Mouse (Mus musculus): ENCODE data around the gene Pkp3. TPM values are rescaled to one million over a fixed set of nuclear protein-coding genes. Genes with fewer than 3 reads are reported as not detected.
"Not testable (repeated sequence)": the region's sequence is repeated elsewhere in the genome, so short reads cannot be mapped to it uniquely, and the experiment has no call there.

Pkp3 gene
- polyA plus RNA-seq (2016; fragmentation: Nextera tagmentation; extraction: Ambion mirVana), result 3.1 and 4.5 TPM in 2 replicates

- WGBS, result 93% methylated on average over 15 of the region's 15 CpGs
- ATAC-seq (ENCODE audit: low FRiP score), result no peak
- no peaks in the 10 kb centered on the region for H3K36me3 ChIP-seq
- no peak within 1 kb of the TSS for H3K4me2 ChIP-seq (replicated peaks)
- H3K27me3 ChIP-seq, result peaks cover 18% of the 10 kb centered on the region
- H3K4me1 ChIP-seq, result no peaks in the 10 kb centered on the region
- no peaks in the 10 kb centered on the region for H3K9me3 ChIP-seq (replicated peaks)
- no peak within 1 kb of the TSS for H3K9ac ChIP-seq
- no peak within 1 kb of the TSS for H3K27ac ChIP-seq
- no peak within 1 kb of the TSS for H3K4me3 ChIP-seq
Observed at GRCm38 (mm10) chr7:141077841-141078240, at the start of gene Pkp3. Pkp3 (plus strand) TSS chr7:141078218.

- Histone ChIP-seq H3K27me3 (no peaks in the 10 kb centered on the region), H3K9me3 (replicated peaks) (no peaks in the 10 kb centered on the region), H3K4me3 (no peak within 1 kb of the TSS), H3K4me2 (replicated peaks) (no peak within 1 kb of the TSS), H3K27ac (no peak within 1 kb of the TSS), H3K36me3 (no peaks in the 10 kb centered on the region), H3K9ac (no peak within 1 kb of the TSS), H3K4me1 (peaks cover 10% of the 10 kb centered on the region; the same call in 1 of the 2 replicates)
- 92% methylated on average over 2 of the region's 2 CpGs for WGBS
- no peak for ATAC-seq (ENCODE audit: low FRiP score)
Observed at GRCm38 (mm10) chr7:141028831-141029230, 49.2 kb upstream of the Pkp3 start, which contains the start of gene Gm17387. Gm17387 (plus strand) TSS chr7:141029131.

GRCm38 (mm10) chr7:141030390-141030789 lies 47.6 kb upstream of the Pkp3 start:
- no peak for ATAC-seq (ENCODE audit: low FRiP score)
- Histone ChIP-seq H3K4me2 (replicated peaks) (no peak overlapping the region), H3K27me3 (no peaks in the 10 kb centered on the region), H3K36me3 (no peaks in the 10 kb centered on the region), H3K27ac (no peak overlapping the region), H3K9ac (no peak overlapping the region), H3K9me3 (replicated peaks) (no peaks in the 10 kb centered on the region), H3K4me3 (no peak overlapping the region), H3K4me1 (0 out of 2 replicates have a peak, but pooled peaks cover 5% of the 10 kb centered on the region)
- 46% methylated on average over 3 of the region's 3 CpGs for WGBS

DNA sequence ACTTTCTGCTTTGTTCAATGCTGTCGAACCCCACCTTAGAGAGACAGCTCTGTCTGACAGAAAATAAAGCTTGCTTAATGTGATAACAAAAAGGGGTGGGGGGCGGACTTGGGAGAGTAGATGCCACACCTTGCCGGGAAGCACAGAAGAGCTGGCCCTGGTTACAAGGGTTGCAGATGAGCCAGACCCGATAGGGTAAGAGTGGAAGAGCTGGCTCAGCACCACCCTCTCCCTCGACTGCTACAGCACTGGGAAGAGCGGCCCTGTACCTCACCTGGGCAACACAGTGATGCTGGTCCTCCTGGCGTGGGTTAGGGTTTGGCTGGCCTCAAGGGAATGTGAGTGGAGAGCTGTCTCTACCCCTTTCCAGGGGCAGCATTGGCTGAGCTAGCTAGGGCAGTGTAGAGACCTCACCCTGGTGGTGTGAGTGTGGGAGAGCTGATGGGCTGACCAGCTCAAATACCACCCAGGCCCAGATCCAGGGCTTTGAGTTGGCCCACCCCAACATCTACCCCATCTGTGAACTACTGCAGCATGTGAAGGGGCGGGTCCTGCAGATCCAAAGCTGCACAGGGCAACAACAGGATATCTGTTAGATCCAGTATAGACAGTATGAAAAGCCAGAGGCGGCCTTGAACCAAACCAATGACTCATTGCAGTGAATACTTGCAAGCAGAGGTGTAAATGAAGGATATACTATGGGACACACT lies 45.4 kb upstream of the Pkp3 start:
- Histone ChIP-seq H3K9me3 (replicated peaks) (no peaks in the 10 kb centered on the region), H3K9ac (no peak overlapping the region), H3K4me3 (no peak overlapping the region), H3K27ac (no peak overlapping the region), H3K4me2 (replicated peaks) (no peak overlapping the region), H3K27me3 (no peaks in the 10 kb centered on the region), H3K36me3 (no peaks in the 10 kb centered on the region), H3K4me1 (0 out of 2 replicates have a peak, but pooled peaks cover 2% of the 10 kb centered on the region)
- no peak for ATAC-seq (ENCODE audit: low FRiP score)
- 84% methylated on average over 9 of the region's 9 CpGs for WGBS

DNA sequence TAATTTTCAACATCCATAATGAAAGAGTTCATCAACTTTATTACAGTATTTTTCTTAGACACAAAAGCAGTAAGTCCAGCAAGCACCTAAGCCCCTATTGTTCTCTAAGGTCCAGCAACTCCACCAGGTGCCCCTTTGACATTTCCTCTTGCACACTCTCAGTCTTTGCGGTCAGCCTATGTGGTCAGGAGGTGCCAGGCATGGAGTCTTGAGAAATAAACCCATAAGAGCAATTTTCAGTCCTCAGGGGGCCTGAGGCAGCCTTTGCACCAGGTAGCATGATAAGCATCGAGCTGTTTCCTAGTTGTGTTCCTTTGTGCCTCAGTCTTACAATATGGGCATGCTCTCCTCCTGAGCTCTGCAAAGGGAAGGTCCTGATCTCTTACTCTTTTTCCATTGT lies 41.4 kb upstream of the Pkp3 start:
- H3K27ac ChIP-seq; H3K4me2 ChIP-seq (replicated peaks); H3K9me3 ChIP-seq (replicated peaks); H3K4me3 ChIP-seq; ATAC-seq (ENCODE audit: low FRiP score); H3K9ac ChIP-seq; H3K4me1 ChIP-seq; H3K27me3 ChIP-seq; H3K36me3 ChIP-seq: not testable (repeated sequence)
- 75% methylated on average over 1 of the region's 2 CpGs for WGBS

DNA sequence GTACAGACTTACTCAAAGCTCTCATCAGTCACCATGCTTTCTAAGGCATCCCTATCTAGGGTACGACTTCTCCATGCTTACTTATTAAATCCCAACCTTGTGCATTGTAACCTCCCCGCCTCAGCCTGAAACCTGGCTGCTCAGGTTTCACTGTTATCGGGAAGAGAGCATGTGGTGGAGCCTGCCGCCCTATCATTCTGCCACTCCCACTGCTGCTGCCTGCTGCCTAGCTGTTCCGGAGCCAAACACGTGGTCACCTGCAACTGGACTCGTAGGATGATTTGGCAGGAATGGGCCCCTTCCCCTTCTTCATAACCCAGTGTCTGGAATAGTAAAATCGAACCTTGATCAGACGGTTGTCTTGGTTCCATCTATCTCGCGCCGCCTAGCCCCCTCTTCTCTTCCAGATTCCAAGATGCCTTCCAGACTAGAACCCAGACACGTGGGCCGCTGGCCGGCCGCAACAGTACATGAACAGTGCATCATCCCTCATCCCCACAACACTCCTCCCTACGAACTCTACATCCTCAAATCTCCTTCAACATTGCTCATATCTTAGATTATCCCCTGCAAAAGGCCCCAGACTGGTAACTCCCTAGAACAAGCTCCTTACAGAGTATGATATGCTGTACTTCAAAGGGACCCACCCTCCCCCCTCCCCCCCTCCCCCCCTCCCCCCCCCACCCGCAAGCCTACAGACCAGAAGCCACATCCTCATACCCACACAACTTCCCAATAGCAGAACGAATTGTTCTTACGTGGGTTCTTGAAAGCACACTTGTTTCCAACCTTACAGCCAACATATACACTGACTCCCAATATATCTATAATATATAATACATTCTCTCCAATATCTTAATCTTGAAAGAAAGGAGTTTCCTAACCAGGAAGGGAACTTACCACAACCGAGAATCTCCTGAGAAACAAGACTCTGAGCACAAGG lies 39.7 kb upstream of the Pkp3 start:
- H3K27me3 ChIP-seq, result no peaks in the 10 kb centered on the region

GRCm38 (mm10) chr7:141039386-141040107 lies 38.5 kb upstream of the Pkp3 start:
- H3K27me3 ChIP-seq, result no peaks in the 10 kb centered on the region
- H3K4me3 ChIP-seq, result no peak overlapping the region
- no peak for ATAC-seq (ENCODE audit: low FRiP score)
- H3K27ac ChIP-seq, result no peak overlapping the region
- peaks cover 6% of the 10 kb centered on the region for H3K4me1 ChIP-seq
- H3K9ac ChIP-seq, result no peak overlapping the region
- H3K4me2 ChIP-seq (replicated peaks), result no peak overlapping the region
- H3K9me3 ChIP-seq (replicated peaks), result no peaks in the 10 kb centered on the region
- WGBS, result 93% methylated on average over 4 of the region's 4 CpGs
- H3K36me3 ChIP-seq, result no peaks in the 10 kb centered on the region

More for the DNA sequence above, 39.7 kb upstream of the Pkp3 start:
- H3K4me1 ChIP-seq, result peaks cover 6% of the 10 kb centered on the region
- no peak overlapping the region for H3K4me2 ChIP-seq (replicated peaks)
- no peak overlapping the region for H3K4me3 ChIP-seq
- WGBS, result 82% methylated on average over 20 of the region's 21 CpGs
- H3K36me3 ChIP-seq, result no peaks in the 10 kb centered on the region
- H3K27ac ChIP-seq, result no peak overlapping the region
- no peaks in the 10 kb centered on the region for H3K9me3 ChIP-seq (replicated peaks)
- ATAC-seq (ENCODE audit: low FRiP score), result no peak
- H3K9ac ChIP-seq, result no peak overlapping the region

DNA sequence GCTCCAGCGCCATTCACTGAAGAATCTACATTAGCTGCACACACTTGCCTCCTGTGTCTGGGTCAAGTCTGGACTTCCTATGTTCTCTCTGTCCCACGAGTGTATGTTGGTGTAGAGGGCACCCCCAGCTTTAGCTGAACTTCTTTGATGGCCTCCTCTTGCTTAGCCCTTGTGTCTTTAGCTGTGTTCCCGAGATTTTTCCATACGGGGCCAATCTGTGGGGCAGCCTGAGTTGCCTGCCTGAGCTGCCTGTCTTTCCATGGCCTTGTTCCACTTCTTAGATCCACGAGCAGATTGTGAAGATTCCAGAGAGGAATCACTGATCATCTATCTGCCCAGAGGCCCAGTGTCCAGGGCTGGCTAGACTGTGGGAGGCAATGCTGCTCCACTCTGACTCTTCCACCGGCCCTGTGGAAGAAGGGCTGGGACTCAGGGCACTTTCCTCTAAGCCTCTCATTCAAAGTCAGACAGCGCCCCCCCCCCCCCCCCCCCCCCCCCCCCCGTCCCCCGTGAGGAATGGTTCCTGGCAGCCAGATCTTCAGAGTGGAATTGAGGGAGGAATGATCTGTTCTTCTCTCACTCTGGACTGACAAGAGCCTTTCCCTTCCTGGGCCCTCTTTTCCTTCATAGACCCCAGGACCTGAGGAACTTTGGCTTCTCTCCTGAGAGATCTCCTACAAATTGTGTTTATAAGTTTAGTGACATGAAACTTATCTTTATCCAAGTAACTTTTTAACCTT lies 37.0 kb upstream of the Pkp3 start:
- H3K9me3 ChIP-seq (replicated peaks), result no peaks in the 10 kb centered on the region
- H3K36me3 ChIP-seq, result no peaks in the 10 kb centered on the region
- peak overlapping the region; percentile 71 for H3K27ac ChIP-seq
- no peak overlapping the region; the same call in 1 of the 2 replicates for H3K4me3 ChIP-seq
- H3K4me2 ChIP-seq (replicated peaks), result 0 out of 2 replicates have a peak overlapping the region, but pooled peaks have one; percentile 27
- H3K9ac ChIP-seq, result no peak overlapping the region
- ATAC-seq (ENCODE audit: low FRiP score), result no peak
- 44% methylated on average over 6 of the region's 9 CpGs for WGBS
- peaks cover 6% of the 10 kb centered on the region for H3K4me1 ChIP-seq
- H3K27me3 ChIP-seq, result no peaks in the 10 kb centered on the region

DNA sequence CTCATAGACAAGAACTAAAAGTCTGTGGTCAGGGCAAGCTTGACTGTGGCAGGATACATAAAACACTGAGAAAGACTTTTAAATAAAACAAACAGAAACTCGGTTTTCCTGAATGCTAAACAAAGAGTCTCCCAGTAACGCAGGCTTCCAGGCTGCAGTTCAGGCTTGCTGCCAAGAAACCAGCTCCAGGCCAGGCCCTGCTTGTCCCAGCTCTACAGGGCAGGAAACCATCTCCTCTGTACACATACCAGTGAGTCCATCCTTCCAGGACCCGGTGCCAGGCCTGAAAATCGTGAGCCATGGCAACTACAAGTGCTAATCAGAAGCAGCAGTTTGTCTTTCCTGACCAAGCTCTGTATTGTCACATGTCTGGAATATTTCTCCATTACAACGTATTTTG lies 36.4 kb upstream of the Pkp3 start:
- Histone ChIP-seq H3K27me3 (no peaks in the 10 kb centered on the region), H3K27ac (peak overlapping the region; percentile 55; the same call in 1 of the 2 replicates), H3K9me3 (replicated peaks) (no peaks in the 10 kb centered on the region), H3K4me2 (replicated peaks) (0 out of 2 replicates have a peak overlapping the region, but pooled peaks have one; percentile 27), H3K4me3 (no peak overlapping the region), H3K4me1 (peaks cover 6% of the 10 kb centered on the region), H3K9ac (no peak overlapping the region), H3K36me3 (no peaks in the 10 kb centered on the region)
- 35% methylated on average over 5 of the region's 5 CpGs for WGBS
- ATAC-seq (ENCODE audit: low FRiP score), result peak; percentile 63; the same call in 1 of the 2 replicates

- no peak overlapping the region for H3K4me2 ChIP-seq (replicated peaks)
- H3K9ac ChIP-seq, result no peak overlapping the region
- H3K27me3 ChIP-seq, result no peaks in the 10 kb centered on the region
- H3K4me3 ChIP-seq, result no peak overlapping the region
- no peaks in the 10 kb centered on the region for H3K9me3 ChIP-seq (replicated peaks)
- no peak overlapping the region for H3K27ac ChIP-seq
- peaks cover 11% of the 10 kb centered on the region for H3K4me1 ChIP-seq
- H3K36me3 ChIP-seq, result no peaks in the 10 kb centered on the region
- 60% methylated on average over 4 of the region's 4 CpGs for WGBS
- no peak for ATAC-seq (ENCODE audit: low FRiP score)
Observed at GRCm38 (mm10) chr7:141042539-141042938, 35.5 kb upstream of the Pkp3 start.

- H3K27me3 ChIP-seq, result no peaks in the 10 kb centered on the region
- no peaks in the 10 kb centered on the region for H3K36me3 ChIP-seq
- H3K4me2 ChIP-seq (replicated peaks), result peak overlapping the region; percentile 86
- H3K4me1 ChIP-seq, result peaks cover 15% of the 10 kb centered on the region
- H3K9me3 ChIP-seq (replicated peaks), result no peaks in the 10 kb centered on the region
- H3K4me3 ChIP-seq, result no peak overlapping the region
- ATAC-seq (ENCODE audit: low FRiP score), result no peak
- 69% methylated on average over 6 of the region's 6 CpGs for WGBS
- no peak overlapping the region for H3K9ac ChIP-seq
- no peak overlapping the region for H3K27ac ChIP-seq
Observed at GRCm38 (mm10) chr7:141046931-141047580, 31.0 kb upstream of the Pkp3 start.

Data from hindbrain, embryonic 12.5 days (tissue).